Mouse (Mus musculus) cortical plate, adult 2 months (tissue): ENCODE measurements at regions not wholly inside any gene's neighbourhood (a gene's known extent, or its start where the extent isn't known, plus 50 kb on each side); places are given as distances from the start of the nearest gene placed in this dataset.

Experiments used
- H3K27ac ChIP-seq: fragments of 200-500 bp; 2 replicates; pipeline ENCODE4 v1.5.1; 2012; ENCODE audit warnings: low read length, control low read depth, inconsistent platforms; ENCODE audit not compliant: insufficient read depth
- H3K4me1 ChIP-seq: fragments of 200-500 bp; 2 replicates; pipeline ENCODE4 v1.6.1; 2011; ENCODE audit warnings: low read length; ENCODE audit not compliant: control insufficient read depth, insufficient read depth
- H3K4me3 ChIP-seq: fragments of 200-500 bp; 2 replicates; pipeline ENCODE4 v1.5.1; 2011; ENCODE audit warnings: mild to moderate bottlenecking, low read length, control low read depth; ENCODE audit not compliant: insufficient read depth
- CTCF ChIP-seq: fragments of 200-500 bp; IDR thresholded peaks from 2 replicates; pipeline ENCODE4 v1.5.1; 2011; ENCODE audit warnings: mild to moderate bottlenecking, control low read depth, low read length; ENCODE audit not compliant: insufficient read depth; ENCODE audit errors: extremely low read depth
- POLR2A ChIP-seq: fragments of 200-500 bp; IDR thresholded peaks from 2 replicates; pipeline ENCODE4 v1.6.1; 2011; ENCODE audit warnings: mild to moderate bottlenecking, low read length, control low read depth; ENCODE audit not compliant: insufficient read depth; ENCODE audit errors: extremely low read depth

DNA sequence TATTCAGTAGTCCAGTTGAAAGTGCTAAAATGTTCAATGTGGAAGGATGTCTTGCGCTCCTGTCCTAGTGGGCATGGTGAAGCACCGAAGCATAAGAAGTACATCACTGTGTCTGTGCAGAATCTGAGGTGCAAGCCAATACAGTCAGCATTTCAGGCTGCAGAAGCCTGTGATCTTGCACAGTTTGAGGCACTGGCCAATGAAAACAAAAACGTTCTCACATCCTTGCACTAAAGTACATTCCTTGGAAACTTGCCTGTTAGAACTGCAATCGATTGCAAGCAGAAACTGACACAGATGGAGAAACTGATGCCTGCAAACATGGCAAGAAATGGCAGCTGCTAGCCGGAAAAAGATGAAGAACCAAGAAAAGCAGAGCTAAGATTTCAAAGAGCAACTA is 472.9 kb upstream of the Atp11b start:
- H3K4me1 ChIP-seq = peaks cover 2% of the 10 kb centered on the region; the same call in 1 of the 2 replicates
- no peak overlapping the region for H3K27ac ChIP-seq
- TF ChIP-seq CTCF = no peak
- TF ChIP-seq POLR2A = no peak
- no peak overlapping the region for H3K4me3 ChIP-seq

- H3K4me1 ChIP-seq = peaks cover 2% of the 10 kb centered on the region; the same call in 1 of the 2 replicates
- H3K27ac ChIP-seq = no peak overlapping the region
- no peak overlapping the region for H3K4me3 ChIP-seq
- no peak for TF ChIP-seq POLR2A
- TF ChIP-seq CTCF = no peak
Observed at GRCm38 (mm10) chr3:35282106-35282505, 471.8 kb upstream of the Atp11b start.

DNA sequence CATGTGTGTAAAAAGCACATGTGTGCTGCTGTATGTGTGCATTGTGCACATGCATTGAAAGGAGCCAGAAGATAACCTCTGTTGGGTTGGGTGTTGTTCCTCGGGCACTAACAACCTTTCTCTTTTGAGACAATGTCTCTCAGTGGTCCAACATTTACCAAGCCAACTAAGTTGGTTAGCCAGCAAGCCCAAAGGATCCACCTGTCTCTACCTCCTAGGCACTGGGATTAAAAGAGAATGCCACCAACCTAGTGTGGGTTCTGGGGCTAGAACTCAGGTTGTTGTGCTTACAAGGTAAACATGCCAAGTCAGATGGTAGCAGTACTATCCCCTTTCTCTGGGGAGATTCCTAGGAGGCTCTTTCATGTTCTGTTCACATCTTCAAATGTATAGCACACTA is 459.1 kb upstream of the Atp11b start:
- Histone ChIP-seq H3K4me1 (no peaks in the 10 kb centered on the region), H3K4me3 (no peak overlapping the region), H3K27ac (no peak overlapping the region)
- TF ChIP-seq POLR2A (no peak), CTCF (no peak)

DNA sequence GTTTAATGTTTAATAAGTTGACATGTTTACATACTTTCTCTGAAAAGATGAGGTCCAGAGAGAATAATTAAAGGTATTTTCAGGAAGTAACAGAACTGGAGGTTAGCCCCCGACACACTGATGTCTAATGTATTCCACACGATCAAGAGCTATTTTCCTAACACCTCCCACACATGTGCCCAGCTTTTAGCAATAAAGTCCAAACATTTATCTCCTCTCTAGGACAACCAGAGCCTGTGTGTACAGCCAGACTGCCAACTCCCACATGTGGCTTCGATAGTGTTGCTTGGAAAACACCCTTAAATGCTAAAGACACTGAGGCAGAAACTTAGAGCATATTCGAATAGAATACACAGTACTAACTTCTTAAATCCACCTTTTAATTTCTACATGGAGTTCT is 458.2 kb upstream of the Atp11b start:
- no peaks in the 10 kb centered on the region for H3K4me1 ChIP-seq
- no peak overlapping the region for H3K4me3 ChIP-seq
- TF ChIP-seq CTCF = no peak
- H3K27ac ChIP-seq = no peak overlapping the region

DNA sequence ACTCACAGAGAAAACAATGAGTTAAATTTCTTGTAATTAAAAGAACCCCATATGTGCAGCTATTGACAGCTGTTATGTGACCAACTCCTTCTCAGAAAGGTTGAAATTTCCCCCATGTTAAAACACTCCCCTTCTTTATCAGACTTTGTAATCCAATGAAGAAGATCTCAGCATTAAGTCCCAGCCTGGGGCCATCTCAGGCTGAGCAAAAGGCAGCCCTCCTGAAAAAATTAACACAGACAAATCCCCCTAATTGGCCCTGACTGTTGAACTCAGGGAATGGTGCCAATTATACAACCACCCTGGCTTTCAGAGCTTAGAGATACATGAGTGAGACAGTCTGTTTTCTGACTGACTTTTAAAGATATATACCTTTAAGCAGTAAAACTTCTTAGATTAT is 454.9 kb upstream of the Atp11b start:
- no peak overlapping the region for H3K4me3 ChIP-seq
- no peak overlapping the region for H3K27ac ChIP-seq
- no peak for TF ChIP-seq POLR2A
- no peak for TF ChIP-seq CTCF
- H3K4me1 ChIP-seq = no peaks in the 10 kb centered on the region

- H3K4me1 ChIP-seq = no peaks in the 10 kb centered on the region
- H3K27ac ChIP-seq = no peak overlapping the region
- TF ChIP-seq POLR2A (no peak), CTCF (no peak)
Observed at GRCm38 (mm10) chr3:35306013-35306412, 447.9 kb upstream of the Atp11b start.

DNA sequence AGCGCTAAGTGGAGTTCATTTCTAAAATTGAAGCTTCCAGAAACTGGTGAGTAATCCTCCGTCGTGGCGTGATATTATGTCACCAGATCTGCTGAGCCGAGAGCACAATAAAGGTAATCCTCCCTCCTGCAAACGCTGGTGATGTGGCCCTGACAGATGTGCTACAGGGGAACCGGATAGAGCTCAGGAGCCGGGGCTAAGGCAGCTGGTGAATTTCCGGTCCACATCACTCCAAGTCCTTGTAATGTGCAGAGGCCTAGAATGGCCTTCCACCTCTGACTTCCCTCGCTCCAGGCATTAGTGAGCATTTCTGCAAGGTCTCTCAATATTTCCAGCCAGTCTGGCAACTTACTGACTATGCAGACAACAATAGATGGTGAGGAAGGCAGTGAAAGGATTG is 439.7 kb upstream of the Atp11b start:
- TF ChIP-seq POLR2A (no peak), CTCF (no peak)
- Histone ChIP-seq H3K27ac (no peak overlapping the region), H3K4me3 (no peak overlapping the region), H3K4me1 (no peaks in the 10 kb centered on the region; the same call in 1 of the 2 replicates)

More at GRCm38 (mm10) chr3:35306013-35306412, 447.9 kb upstream of the Atp11b start:
- H3K4me3 ChIP-seq = no peak overlapping the region

GRCm38 (mm10) chr3:35315162-35315561 is 438.7 kb upstream of the Atp11b start:
- Histone ChIP-seq H3K4me1 (no peaks in the 10 kb centered on the region; the same call in 1 of the 2 replicates), H3K4me3 (no peak overlapping the region), H3K27ac (no peak overlapping the region)
- no peak for TF ChIP-seq POLR2A
- TF ChIP-seq CTCF = no peak

DNA sequence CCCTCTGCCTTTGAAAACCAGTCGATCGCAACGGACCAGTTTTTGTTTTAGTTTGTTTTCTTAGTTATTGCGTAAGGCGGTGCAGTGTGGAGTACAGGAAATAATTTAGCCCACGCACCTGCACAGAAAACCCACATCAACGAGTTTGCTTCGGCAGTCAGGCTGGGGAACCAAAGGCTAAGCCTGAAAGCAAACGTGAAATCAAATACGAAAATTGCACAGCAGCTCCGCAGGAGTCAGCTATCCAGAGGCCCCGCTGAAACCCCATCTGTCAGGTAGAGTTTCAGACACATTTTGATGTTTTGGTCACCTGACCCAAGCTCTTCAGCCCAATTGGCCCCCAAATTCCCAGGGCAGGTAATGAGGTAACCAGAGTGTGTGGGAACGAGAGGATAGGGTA is 435.6 kb upstream of the Atp11b start:
- H3K4me1 ChIP-seq = no peaks in the 10 kb centered on the region; the same call in 1 of the 2 replicates
- no peak overlapping the region for H3K4me3 ChIP-seq
- TF ChIP-seq POLR2A = no peak
- no peak for TF ChIP-seq CTCF
- H3K27ac ChIP-seq = no peak overlapping the region

DNA sequence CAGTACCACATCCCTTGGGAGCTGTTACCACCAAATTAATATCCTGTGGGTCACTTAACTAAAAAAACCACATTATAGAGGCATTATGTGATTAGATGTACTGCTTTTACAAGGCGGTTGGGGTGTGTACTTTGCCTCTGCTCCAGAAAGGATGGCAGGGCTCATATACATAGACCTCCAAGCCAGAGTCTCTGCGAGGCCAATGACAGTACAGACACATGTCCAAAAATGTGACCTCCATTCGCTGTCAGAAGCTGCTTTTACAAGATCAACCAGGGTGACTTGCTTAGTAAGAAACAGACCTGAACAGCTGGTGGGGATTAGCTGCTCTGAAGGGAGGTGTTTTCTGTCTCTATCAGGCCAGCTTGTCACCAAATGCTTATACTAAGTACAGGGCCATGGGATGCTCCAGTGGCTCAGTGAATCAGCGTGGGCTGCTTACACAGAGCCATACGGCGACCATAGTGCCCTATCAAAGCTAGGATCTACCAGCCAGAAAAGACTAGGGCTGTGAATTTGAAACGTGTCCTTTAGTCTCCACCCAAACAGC is 433.0 kb upstream of the Atp11b start:
- TF ChIP-seq CTCF (no peak), POLR2A (no peak)
- Histone ChIP-seq H3K27ac (no peak overlapping the region), H3K4me3 (no peak overlapping the region), H3K4me1 (no peaks in the 10 kb centered on the region)
